8 mouse cellular contexts compared by ENCODE assay signal in genomic region chr3:102193488-102194290, GRCm38 (mm10). TPM values are rescaled to one million over a fixed set of nuclear protein-coding genes. Genes with fewer than 3 reads are reported as not detected.
DNase-seq lines count a peak whose midpoint lies in the region; ATAC-seq and TF ChIP-seq lines count a peak whose summit lies in the region.

No protein-coding gene starts in this region.

- no peak for TF ChIP-seq CTCF in lung, embryonic 14.5 days (IDR thresholded peaks at IDR 0.05; ENCODE audit: low read depth)

- intact Hi-C loops in left cerebral cortex, postnatal 14 days (cut with DNase I) = no loop called here

- ATAC-seq in lung, embryonic 14.5 days (ENCODE audit: insufficient read depth) = peak; percentile 79
- ATAC-seq in heart, embryonic 14.5 days (ENCODE audit: insufficient number of reproducible peaks, insufficient read depth, low FRiP score, low read depth) = no peak; the same call in 1 of the 2 replicates
- 0 out of 2 replicates have a peak, but pooled peaks have one; percentile 11 for ATAC-seq in midbrain, embryonic 14.5 days (ENCODE audit: low FRiP score, low TSS enrichment)

- peaks cover 79% of the 10 kb centered on the region for H3K4me1 ChIP-seq in lung, embryonic 14.5 days (ENCODE audit: insufficient read depth)
- H3K4me1 ChIP-seq in heart, embryonic 14.5 days (ENCODE audit: control insufficient read depth in 2 of 2, insufficient read depth in 2 of 2, low read length in 2 of 2) = peaks cover 52 to 84% of the 10 kb centered on the region in 2 experiments
- H3K4me1 ChIP-seq in limb, embryonic 10.5 days = peaks cover 87% of the 10 kb centered on the region
- peaks cover 33% of the 10 kb centered on the region for H3K4me1 ChIP-seq in midbrain, embryonic 14.5 days (ENCODE audit: control insufficient read depth, insufficient read depth, low read length)

- H3K9ac ChIP-seq in lung, embryonic 14.5 days = peak overlapping the region; percentile 23; the same call in 1 of the 2 replicates
- H3K9ac ChIP-seq in heart, embryonic 14.5 days (ENCODE audit: low read length) = peak overlapping the region; percentile 49
- H3K9ac ChIP-seq in midbrain, embryonic 14.5 days (replicated peaks; ENCODE audit: low read length) = no peak overlapping the region

- H3K36me3 ChIP-seq in lung, embryonic 14.5 days (ENCODE audit: insufficient read depth) = peaks cover 8% of the 10 kb centered on the region; the same call in 1 of the 2 replicates
- H3K36me3 ChIP-seq in heart, embryonic 14.5 days (ENCODE audit: control insufficient read depth, insufficient read depth, low read length) = peaks cover 14% of the 10 kb centered on the region
- no peaks in the 10 kb centered on the region for H3K36me3 ChIP-seq in limb, embryonic 10.5 days
- H3K36me3 ChIP-seq in midbrain, embryonic 14.5 days (ENCODE audit: control insufficient read depth, insufficient read depth, low read length) = no peaks in the 10 kb centered on the region

- peak overlapping the region; percentile 89 for H3K27ac ChIP-seq in lung, embryonic 14.5 days (ENCODE audit: low read depth)
- peak overlapping the region; percentile 68 to 76 for H3K27ac ChIP-seq in heart, embryonic 14.5 days (replicated peaks in 1 of 2; ENCODE audit: control insufficient read depth in 1 of 2, insufficient read depth in 1 of 2, low read depth in 2 of 2, low read length in 2 of 2)
- H3K27ac ChIP-seq in limb, embryonic 10.5 days = peak overlapping the region; percentile 70
- peak overlapping the region; percentile 56; the same call in 1 of the 2 replicates for H3K27ac ChIP-seq in midbrain, embryonic 14.5 days (replicated peaks; ENCODE audit: low read depth, low read length)

- no peak overlapping the region; the same call in 1 of the 2 replicates for H3K4me3 ChIP-seq in lung, embryonic 14.5 days (ENCODE audit: low read depth, low read length)
- no peak overlapping the region for H3K4me3 ChIP-seq in heart, embryonic 14.5 days (ENCODE audit: control insufficient read depth in 1 of 2, insufficient read depth in 1 of 2, low read depth in 1 of 2, low read length in 2 of 2)
- peak overlapping the region; percentile 30 for H3K4me3 ChIP-seq in limb, embryonic 10.5 days
- no peak overlapping the region for H3K4me3 ChIP-seq in midbrain, embryonic 14.5 days (replicated peaks; ENCODE audit: low read depth, low read length)

- no peaks in the 10 kb centered on the region for H3K27me3 ChIP-seq in lung, embryonic 14.5 days (ENCODE audit: insufficient read depth, low read length)
- no peaks in the 10 kb centered on the region for H3K27me3 ChIP-seq in heart, embryonic 14.5 days (ENCODE audit: control insufficient read depth, insufficient read depth, low read length)
- peaks cover 8% of the 10 kb centered on the region; the same call in 1 of the 2 replicates for H3K27me3 ChIP-seq in limb, embryonic 10.5 days (ENCODE audit: low read depth, poor library complexity, severe bottlenecking)
- H3K27me3 ChIP-seq in midbrain, embryonic 14.5 days (ENCODE audit: control insufficient read depth, insufficient read depth, low read length) = peaks cover 21% of the 10 kb centered on the region

- H3K4me2 ChIP-seq in lung, embryonic 14.5 days = peak overlapping the region; percentile 47
- peak overlapping the region; percentile 54 for H3K4me2 ChIP-seq in heart, embryonic 14.5 days (ENCODE audit: low read length)
- peak overlapping the region; percentile 43 for H3K4me2 ChIP-seq in midbrain, embryonic 14.5 days (ENCODE audit: low read length)

- DNase-seq in lung, embryonic 14.5 days = peak; percentile 88
- DNase-seq in lung, adult 18-20 months = no peak
- DNase-seq in limb, embryonic 10.5 days (ENCODE audit: low spot score) = peak; percentile 45
- DNase-seq in midbrain, embryonic 14.5 days = peak; percentile 61
- DNase-seq in right cerebral cortex, postnatal 14 days = no peak
- DNase-seq in right cerebral cortex, adult 18-20 months = no peak
- DNase-seq in left cerebral cortex, postnatal 14 days (ENCODE audit: low spot score in 2 of 2) = no peak

- H3K9me3 ChIP-seq in lung, embryonic 14.5 days (ENCODE audit: low read depth, low read length) = no peaks in the 10 kb centered on the region
- no peaks in the 10 kb centered on the region for H3K9me3 ChIP-seq in heart, embryonic 14.5 days (ENCODE audit: control insufficient read depth, low read length)
- H3K9me3 ChIP-seq in limb, embryonic 10.5 days (replicated peaks) = no peaks in the 10 kb centered on the region
- no peaks in the 10 kb centered on the region for H3K9me3 ChIP-seq in midbrain, embryonic 14.5 days (ENCODE audit: control insufficient read depth, low read length)

- WGBS in lung, embryonic 14.5 days = 4% methylated on average over 19 of the region's 20 CpGs
- WGBS in heart, embryonic 14.5 days = 8% methylated on average over 19 of the region's 20 CpGs
- 5% methylated on average over 20 of the region's 20 CpGs for WGBS in limb, embryonic 10.5 days
- 3% methylated on average over 19 of the region's 20 CpGs for WGBS in midbrain, embryonic 14.5 days

RNA-seq across cellular contexts. Expression of gene Vangl1, which starts 10.8 kb away (rescaled TPM):
- polyA plus RNA-seq in lung, embryonic 14.5 days (2014; fragmentation: Nextera tagmentation; extraction: Ambion mirVana) = 22.9 and 28.4 TPM in 2 replicates
- polyA plus RNA-seq in heart, embryonic 14.5 days (2014; fragmentation: Nextera tagmentation; extraction: Ambion mirVana) = 26.7 and 27.0 TPM in 2 replicates
- polyA plus RNA-seq in limb, embryonic 10.5 days (2016; fragmentation: Nextera tagmentation; extraction: Ambion mirVana) = 11.8 and 14.8 TPM in 2 replicates
- polyA plus RNA-seq in midbrain, embryonic 14.5 days (2014; fragmentation: Nextera tagmentation; extraction: Ambion mirVana) = 5.9 and 7.8 TPM in 2 replicates
- 1 to 10 TPM; 5.3 to 6.6 TPM for total RNA-seq in left cerebral cortex, postnatal 14 days (2021)

Comparison
In these comparisons a context has a peak if more than half of its experiments do, and no peak if none do; other contexts are left out.
1. DNase-seq: peak in lung, embryonic 14.5 days (single experiment), limb, embryonic 10.5 days (single experiment) and midbrain, embryonic 14.5 days (single experiment); none in lung, adult 18-20 months (0 of 2), right cerebral cortex, postnatal 14 days (single experiment), right cerebral cortex, adult 18-20 months (single experiment) and left cerebral cortex, postnatal 14 days (0 of 2).
2. Peak in every context shown above with its lines, with median percentiles within 50 percentile points of each other: H3K27ac ChIP-seq and H3K4me2 ChIP-seq.